Mouse (Mus musculus): ENCODE data around the gene Trappc2l. TPM values are rescaled to one million over a fixed set of nuclear protein-coding genes. Genes with fewer than 3 reads are reported as not detected.

The Trappc2l gene
- polyA plus RNA-seq, 1 experiment from 2014 or later: 30.0 TPM

- Histone ChIP-seq H3K36me3 (peaks cover 53% of the 10 kb centered on the region), H3K4me1 (peaks cover 55% of the 10 kb centered on the region), H3K4me2 (no peak overlapping the region), H3K27ac (no peak overlapping the region), H3K4me3 (no peak overlapping the region), H3K9ac (no peak overlapping the region), H3K27me3 (replicated peaks) (peaks cover 6% of the 10 kb centered on the region; the same call in 1 of the 2 replicates), H3K9me3 (replicated peaks) (no peaks in the 10 kb centered on the region)
- ATAC-seq: no peak
- whole genome bisulfite sequencing (ENCODE audit: insufficient replicate concordance): 69% methylated on average over 3 of the region's 3 CpGs
Measured at GRCm38 (mm10) chr8:122663106-122663505, 51.7 kb downstream of the Trappc2l start.

DNA sequence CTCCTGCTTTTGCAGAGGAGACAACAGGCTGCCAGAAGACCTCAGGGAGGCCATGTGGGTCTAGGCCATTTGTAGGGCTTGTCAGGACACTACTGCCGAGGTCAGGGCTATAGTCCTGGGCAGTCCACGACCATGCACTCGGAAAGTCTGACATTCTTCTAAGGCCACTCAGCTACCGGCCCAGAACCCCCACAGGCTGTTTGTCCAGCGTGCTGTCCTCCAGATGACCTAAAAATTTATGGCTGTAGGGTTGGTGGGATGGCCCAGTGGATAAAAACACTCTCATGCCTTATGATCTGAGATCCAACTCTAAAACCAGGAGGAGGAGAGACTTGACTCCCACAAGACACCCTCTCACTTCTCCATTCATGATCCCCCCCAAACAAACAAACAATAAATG lies 52.2 kb downstream of the Trappc2l start:
- H3K4me1 ChIP-seq: peaks cover 61% of the 10 kb centered on the region

DNA sequence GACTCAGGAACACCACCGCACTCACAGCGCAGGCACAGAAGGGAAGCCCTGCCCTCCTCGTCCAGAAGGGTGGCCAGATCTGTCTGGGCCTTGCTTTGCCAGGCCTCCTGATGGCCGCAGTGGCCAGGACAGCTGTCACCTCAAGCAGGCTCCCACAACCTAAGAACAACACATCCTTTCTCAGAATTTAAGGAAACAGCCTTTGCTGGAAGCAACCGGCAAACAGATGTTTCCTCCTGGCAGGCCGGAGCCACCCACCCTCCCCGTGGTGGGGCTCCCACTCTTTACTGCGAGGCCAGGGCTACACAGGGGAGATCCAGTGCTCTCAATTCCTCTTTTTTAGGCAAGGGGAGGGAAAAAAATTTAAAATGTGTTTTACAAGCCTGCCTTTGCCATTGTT lies 53.8 kb downstream of the Trappc2l start:
- Histone ChIP-seq H3K27me3 (replicated peaks) (peaks cover 17% of the 10 kb centered on the region; the same call in 1 of the 2 replicates), H3K27ac (0 out of 2 replicates have a peak overlapping the region, but pooled peaks have one; percentile 13), H3K9ac (no peak overlapping the region), H3K9me3 (replicated peaks) (no peaks in the 10 kb centered on the region), H3K36me3 (peaks cover 57% of the 10 kb centered on the region), H3K4me3 (no peak overlapping the region), H3K4me1 (peaks cover 76% of the 10 kb centered on the region), H3K4me2 (no peak overlapping the region)
- 60% methylated on average over 8 of the region's 8 CpGs for WGBS (ENCODE audit: insufficient replicate concordance)
- no peak for ATAC-seq

More for the DNA sequence above, 52.2 kb downstream of the Trappc2l start:
- Histone ChIP-seq H3K4me2 (no peak overlapping the region), H3K9me3 (replicated peaks) (no peaks in the 10 kb centered on the region), H3K4me3 (no peak overlapping the region), H3K36me3 (peaks cover 49% of the 10 kb centered on the region), H3K27me3 (replicated peaks) (peaks cover 8% of the 10 kb centered on the region; the same call in 1 of the 2 replicates), H3K27ac (no peak overlapping the region), H3K9ac (no peak overlapping the region)
- WGBS (ENCODE audit: insufficient replicate concordance): 84% methylated on average over 5 of the region's 5 CpGs
- no peak for ATAC-seq

GRCm38 (mm10) chr8:122665667-122666316 lies 54.4 kb downstream of the Trappc2l start:
- H3K4me3 ChIP-seq: peak overlapping the region; percentile 16; the same call in 1 of the 2 replicates
- peaks cover 79% of the 10 kb centered on the region for H3K4me1 ChIP-seq
- H3K9me3 ChIP-seq (replicated peaks): no peaks in the 10 kb centered on the region
- H3K4me2 ChIP-seq: peak overlapping the region; percentile 64
- H3K9ac ChIP-seq: peak overlapping the region; percentile 45
- H3K27ac ChIP-seq: peak overlapping the region; percentile 31
- no peak for ATAC-seq
- peaks cover 59% of the 10 kb centered on the region for H3K36me3 ChIP-seq
- WGBS (ENCODE audit: insufficient replicate concordance): 69% methylated on average over 12 of the region's 14 CpGs
- peaks cover 22% of the 10 kb centered on the region; the same call in 1 of the 2 replicates for H3K27me3 ChIP-seq (replicated peaks)

Small RNAs within 50 kb of the gene (microRNA-seq; reads per million reads assigned to microRNA genes)
- not detected for gene Mir6396

Other genes with a start within 250 kb of the Trappc2l start
- 48.7 and 49.1 TPM in 2 replicates for gene Zc3h18, start 235.0 kb upstream of the Trappc2l start, polyA plus RNA-seq (2016; fragmentation: Nextera tagmentation; extraction: Ambion mirVana)
- not detected in 2 replicates for gene Il17c, start 189.6 kb upstream of the Trappc2l start, polyA plus RNA-seq (2016; fragmentation: Nextera tagmentation; extraction: Ambion mirVana)
- 149 and 160 TPM in 2 replicates for gene Cyba, start 178.7 kb upstream of the Trappc2l start, polyA plus RNA-seq (2016; fragmentation: Nextera tagmentation; extraction: Ambion mirVana)
- gene Mvd, start 168.2 kb upstream of the Trappc2l start, polyA plus RNA-seq (2016; fragmentation: Nextera tagmentation; extraction: Ambion mirVana): 29.3 and 31.4 TPM in 2 replicates
- 0.18 and 0.36 TPM in 2 replicates for gene Snai3, start 150.9 kb upstream of the Trappc2l start, polyA plus RNA-seq (2016; fragmentation: Nextera tagmentation; extraction: Ambion mirVana)
- 16.6 and 17.3 TPM in 2 replicates for gene Rnf166, start 135.6 kb upstream of the Trappc2l start, polyA plus RNA-seq (2016; fragmentation: Nextera tagmentation; extraction: Ambion mirVana)
- 37.1 and 38.7 TPM in 2 replicates for gene Ctu2, start 135.5 kb upstream of the Trappc2l start, polyA plus RNA-seq (2016; fragmentation: Nextera tagmentation; extraction: Ambion mirVana)
- 21.7 and 24.4 TPM in 2 replicates for gene Piezo1, start 60.3 kb upstream of the Trappc2l start, polyA plus RNA-seq (2016; fragmentation: Nextera tagmentation; extraction: Ambion mirVana)
- gene Cdt1, start 43.6 kb upstream of the Trappc2l start, polyA plus RNA-seq (2016; fragmentation: Nextera tagmentation; extraction: Ambion mirVana): 65.7 and 66.8 TPM in 2 replicates
- gene Aprt, start 34.7 kb upstream of the Trappc2l start, polyA plus RNA-seq (2016; fragmentation: Nextera tagmentation; extraction: Ambion mirVana): 226 and 253 TPM in 2 replicates
- 4.6 TPM in 2 replicates for gene Galns, start 177 bp upstream of the Trappc2l start, polyA plus RNA-seq (2016; fragmentation: Nextera tagmentation; extraction: Ambion mirVana)
- gene Pabpn1l, start 11.1 kb downstream of the Trappc2l start, polyA plus RNA-seq (2016; fragmentation: Nextera tagmentation; extraction: Ambion mirVana): not detected in 2 replicates
- gene Cbfa2t3, start 87.5 kb downstream of the Trappc2l start, polyA plus RNA-seq (2016; fragmentation: Nextera tagmentation; extraction: Ambion mirVana): 7.7 and 8.0 TPM in 2 replicates
- gene Acsf3, start 163.8 kb downstream of the Trappc2l start, polyA plus RNA-seq (2016; fragmentation: Nextera tagmentation; extraction: Ambion mirVana): 10.8 and 11.3 TPM in 2 replicates
- 0.17 and 0.66 TPM in 2 replicates for gene Cdh15, start 236.3 kb downstream of the Trappc2l start, polyA plus RNA-seq (2016; fragmentation: Nextera tagmentation; extraction: Ambion mirVana)

Data from liver, embryonic 12.5 days (tissue).